Mouse (Mus musculus): ENCODE results near the gene Slc25a20. TPM values are rescaled to one million over a fixed set of nuclear protein-coding genes. Genes with fewer than 3 reads are reported as not detected.

Gene Slc25a20
- total RNA-seq, 2 experiments from 2014 or later: 214 to 233 TPM

GRCm38 (mm10) chr9:108686475-108686887 lies 24.6 kb downstream of the Slc25a20 start:
- DNase-seq: no peak

- DNase-seq: no peak
Observed at GRCm38 (mm10) chr9:108687181-108687580, 25.3 kb downstream of the Slc25a20 start.

- DNase-seq: no peak
Observed at GRCm38 (mm10) chr9:108687686-108688085, 25.8 kb downstream of the Slc25a20 start.

- DNase-seq: no peak
Observed at GRCm38 (mm10) chr9:108688451-108688850, 26.6 kb downstream of the Slc25a20 start.

GRCm38 (mm10) chr9:108689106-108689505 lies 27.2 kb downstream of the Slc25a20 start, which contains the start of gene Prkar2a:
Gene Prkar2a, plus strand, starts transcription at chr9:108689314.
- no peak for DNase-seq

- DNase-seq: no peak
Observed at GRCm38 (mm10) chr9:108689993-108690392, 28.1 kb downstream of the Slc25a20 start.

GRCm38 (mm10) chr9:108690914-108691313 lies 29.0 kb downstream of the Slc25a20 start:
- no peak for DNase-seq

- peak in 1 of 2 experiments; percentile 29 for DNase-seq
Observed at GRCm38 (mm10) chr9:108691371-108691770, 29.5 kb downstream of the Slc25a20 start.

- peak; percentile 87 to 93 for DNase-seq
Observed at GRCm38 (mm10) chr9:108691846-108692225, 29.9 kb downstream of the Slc25a20 start.

GRCm38 (mm10) chr9:108692226-108693041 lies 30.5 kb downstream of the Slc25a20 start:
- peak; percentile 58 to 79 for DNase-seq

GRCm38 (mm10) chr9:108693946-108694345 lies 32.1 kb downstream of the Slc25a20 start:
- no peak for DNase-seq

GRCm38 (mm10) chr9:108694533-108694932 lies 32.6 kb downstream of the Slc25a20 start:
- DNase-seq: no peak

GRCm38 (mm10) chr9:108702476-108702875 lies 40.6 kb downstream of the Slc25a20 start:
- no peak for DNase-seq

- DNase-seq: peak; percentile 68 to 73
Observed at GRCm38 (mm10) chr9:108703373-108704110, 41.7 kb downstream of the Slc25a20 start.

GRCm38 (mm10) chr9:108704591-108704990 lies 42.7 kb downstream of the Slc25a20 start:
- DNase-seq: peak; percentile 31 to 35

- DNase-seq: no peak
Observed at GRCm38 (mm10) chr9:108707212-108707611, 45.3 kb downstream of the Slc25a20 start.

GRCm38 (mm10) chr9:108708833-108709232 lies 46.9 kb downstream of the Slc25a20 start:
- no peak for DNase-seq

GRCm38 (mm10) chr9:108710767-108711166 lies 48.9 kb downstream of the Slc25a20 start:
- DNase-seq: no peak

GRCm38 (mm10) chr9:108716199-108716598 lies 54.3 kb downstream of the Slc25a20 start:
- DNase-seq: peak in 1 of 2 experiments; percentile 9

GRCm38 (mm10) chr9:108723751-108724150 lies 61.9 kb downstream of the Slc25a20 start:
- no peak for DNase-seq

GRCm38 (mm10) chr9:108726116-108726515 lies 64.2 kb downstream of the Slc25a20 start:
- no peak for DNase-seq

GRCm38 (mm10) chr9:108729050-108729449 lies 67.2 kb downstream of the Slc25a20 start:
- DNase-seq: no peak

- DNase-seq: no peak
Observed at GRCm38 (mm10) chr9:108732462-108732861, 70.6 kb downstream of the Slc25a20 start.

Data from heart, adult 18-20 months (tissue).